Comparison of ENCODE assay signal across 8 mouse cellular contexts in the genomic region with DNA sequence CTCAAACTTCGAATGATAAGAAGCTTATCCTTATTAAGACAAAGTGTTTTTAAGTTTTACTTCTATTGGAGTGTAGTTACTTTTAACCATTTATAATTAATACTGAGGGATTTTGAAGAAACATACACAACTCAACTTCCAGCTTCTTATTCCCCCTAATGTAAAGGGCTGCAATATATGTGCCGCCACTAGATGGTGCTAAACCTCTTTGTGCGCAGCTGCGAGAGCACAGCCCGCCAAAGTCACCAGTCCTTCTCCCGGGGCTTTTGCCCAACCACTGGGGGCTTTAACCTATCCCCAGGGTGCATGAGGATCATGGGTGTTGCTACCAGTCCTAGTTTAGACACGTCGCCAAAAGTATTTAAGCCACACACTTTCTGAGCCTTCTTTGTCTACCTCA.
A peak's percentile ranks its signal among the peaks of the same experiment; 100 is the strongest.
DNase-seq lines count a peak whose midpoint lies in the region; ATAC-seq and TF ChIP-seq lines count a peak whose summit lies in the region.
"Not testable (repeated sequence)": the region's sequence is repeated elsewhere in the genome, so short reads cannot be mapped to it uniquely, and the experiment has no call there.

No protein-coding gene starts in this region.

- peak overlapping the region; percentile 59 for H3K4me2 ChIP-seq in heart, embryonic 13.5 days
- peak overlapping the region; percentile 54 for H3K4me2 ChIP-seq in intestine, postnatal 0 days (replicated peaks; ENCODE audit: low read depth)

- not testable (repeated sequence) for H3K9ac ChIP-seq in heart, embryonic 13.5 days; intestine, postnatal 0 days (ENCODE audit: low read depth, low read length)

- not testable (repeated sequence) for H3K36me3 ChIP-seq in embryonic facial prominence, embryonic 10.5 days (replicated peaks); heart, embryonic 13.5 days; intestine, postnatal 0 days (ENCODE audit: control insufficient read depth, insufficient read depth)

- not testable (repeated sequence) for H3K27me3 ChIP-seq in embryonic facial prominence, embryonic 10.5 days (replicated peaks; ENCODE audit: low read depth, poor library complexity, severe bottlenecking); heart, embryonic 13.5 days (replicated peaks); intestine, postnatal 0 days (replicated peaks; ENCODE audit: control insufficient read depth, insufficient read depth, low read length)

- TF ChIP-seq CTCF in intestine, postnatal 0 days (IDR thresholded peaks at IDR 0.05; ENCODE audit: low read depth), result peak; percentile 72

- not testable (repeated sequence) for H3K9me3 ChIP-seq in embryonic facial prominence, embryonic 10.5 days; heart, embryonic 13.5 days; intestine, postnatal 0 days (ENCODE audit: control insufficient read depth)

- intact Hi-C loops in left cerebral cortex, postnatal 14 days (cut with DNase I), result not testable (repeated sequence)

- not testable (repeated sequence) for H3K4me3 ChIP-seq in embryonic facial prominence, embryonic 10.5 days
- H3K4me3 ChIP-seq in heart, embryonic 13.5 days, result peak overlapping the region; percentile 17
- H3K4me3 ChIP-seq in intestine, postnatal 0 days (ENCODE audit: low read depth, low read length), result 0 out of 2 replicates have a peak overlapping the region, but pooled peaks have one; percentile 17

- ATAC-seq in heart, embryonic 13.5 days (ENCODE audit: extremely low read depth, insufficient number of reproducible peaks, low FRiP score, low TSS enrichment); intestine, postnatal 0 days: not testable (repeated sequence)

- 3% methylated on average over 8 of the region's 8 CpGs for WGBS in embryonic facial prominence, embryonic 10.5 days
- WGBS in heart, embryonic 13.5 days, result under 1% methylated on average over 8 of the region's 8 CpGs
- WGBS in intestine, postnatal 0 days, result 1% methylated on average over 8 of the region's 8 CpGs

- H3K27ac ChIP-seq in embryonic facial prominence, embryonic 10.5 days (replicated peaks); heart, embryonic 13.5 days (replicated peaks); intestine, postnatal 0 days (ENCODE audit: low read depth, low read length): not testable (repeated sequence)

- peak; percentile 12 to 71 for DNase-seq in adrenal gland, adult (ENCODE audit: inconsistent age in 2 of 2, low spot score in 1 of 2)
- peak; percentile 41 for DNase-seq in embryonic facial prominence, embryonic 10.5 days (ENCODE audit: low spot score)
- peak; percentile 1 to 28 for DNase-seq in left cerebral cortex, postnatal 14 days (ENCODE audit: low spot score in 2 of 2)
- peak; percentile 34 for DNase-seq in lung, postnatal 10 days
- peak; percentile 8 for DNase-seq in retina, adult 2 months (ENCODE audit: low read depth, low spot score)
- DNase-seq in urinary bladder, postnatal 14 days (ENCODE audit: low spot score), result peak; percentile 24

- H3K4me1 ChIP-seq in embryonic facial prominence, embryonic 10.5 days; heart, embryonic 13.5 days; intestine, postnatal 0 days (replicated peaks; ENCODE audit: control insufficient read depth, insufficient read depth, low read length): not testable (repeated sequence)
